Mouse (Mus musculus): ENCODE measurements at regions not wholly inside any gene's neighbourhood (a gene's known extent, or its start where the extent isn't known, plus 50 kb on each side); places are given as distances from the start of the nearest gene placed in this dataset.

- Histone ChIP-seq H3K36me3 (no peaks in the 10 kb centered on the region), H3K4me3 (no peak overlapping the region), H3K27ac (replicated peaks) (no peak overlapping the region), H3K9me3 (replicated peaks) (no peaks in the 10 kb centered on the region), H3K4me1 (no peaks in the 10 kb centered on the region), H3K27me3 (ENCODE audit: low read depth, poor library complexity, severe bottlenecking) (no peaks in the 10 kb centered on the region)
- no peak for DNase-seq (ENCODE audit: low spot score)
- WGBS, result 81% methylated on average over 3 of the region's 3 CpGs
Measured at GRCm38 (mm10) chr5:51099902-51100301, 467.6 kb downstream of the Ppargc1a start.

GRCm38 (mm10) chr5:51072674-51073468 is 494.7 kb downstream of the Ppargc1a start:
- Histone ChIP-seq H3K27ac (replicated peaks) (no peak overlapping the region), H3K27me3 (ENCODE audit: low read depth, poor library complexity, severe bottlenecking) (no peaks in the 10 kb centered on the region), H3K4me3 (no peak overlapping the region), H3K4me1 (no peaks in the 10 kb centered on the region), H3K36me3 (no peaks in the 10 kb centered on the region), H3K9me3 (replicated peaks) (no peaks in the 10 kb centered on the region)
- 89% methylated on average over 8 of the region's 8 CpGs for WGBS
- DNase-seq (ENCODE audit: low spot score), result no peak

- Histone ChIP-seq H3K9me3 (replicated peaks) (no peaks in the 10 kb centered on the region), H3K4me1 (no peaks in the 10 kb centered on the region), H3K27me3 (ENCODE audit: low read depth, poor library complexity, severe bottlenecking) (no peaks in the 10 kb centered on the region), H3K27ac (replicated peaks) (no peak overlapping the region), H3K4me3 (no peak overlapping the region), H3K36me3 (no peaks in the 10 kb centered on the region)
- no peak for DNase-seq (ENCODE audit: low spot score)
- WGBS, result 87% methylated on average over 2 of the region's 2 CpGs
Measured at GRCm38 (mm10) chr5:51072146-51072545, 495.4 kb downstream of the Ppargc1a start.

- no peaks in the 10 kb centered on the region for H3K36me3 ChIP-seq
- DNase-seq (ENCODE audit: low spot score), result no peak
- H3K4me1 ChIP-seq, result no peaks in the 10 kb centered on the region
- no peak overlapping the region for H3K4me3 ChIP-seq
- no peaks in the 10 kb centered on the region for H3K27me3 ChIP-seq (ENCODE audit: low read depth, poor library complexity, severe bottlenecking)
- H3K27ac ChIP-seq (replicated peaks), result no peak overlapping the region
- WGBS, result 67% methylated on average over 1 of the region's 1 CpGs
- H3K9me3 ChIP-seq (replicated peaks), result no peaks in the 10 kb centered on the region
Measured at GRCm38 (mm10) chr5:51069668-51070067, 497.9 kb downstream of the Ppargc1a start.

- Histone ChIP-seq H3K4me1 (no peaks in the 10 kb centered on the region), H3K4me3 (no peak overlapping the region), H3K9me3 (replicated peaks) (no peaks in the 10 kb centered on the region), H3K27ac (replicated peaks) (no peak overlapping the region), H3K36me3 (no peaks in the 10 kb centered on the region), H3K27me3 (ENCODE audit: low read depth, poor library complexity, severe bottlenecking) (no peaks in the 10 kb centered on the region)
- WGBS, result 86% methylated on average over 2 of the region's 2 CpGs
- DNase-seq (ENCODE audit: low spot score), result no peak
Measured at GRCm38 (mm10) chr5:51045872-51046271, 521.7 kb downstream of the Ppargc1a start.

GRCm38 (mm10) chr5:51041541-51042217 is 525.8 kb downstream of the Ppargc1a start:
- Histone ChIP-seq H3K9me3 (replicated peaks) (no peaks in the 10 kb centered on the region), H3K27me3 (ENCODE audit: low read depth, poor library complexity, severe bottlenecking) (no peaks in the 10 kb centered on the region), H3K4me1 (no peaks in the 10 kb centered on the region), H3K36me3 (no peaks in the 10 kb centered on the region), H3K4me3 (no peak overlapping the region), H3K27ac (replicated peaks) (no peak overlapping the region)
- DNase-seq (ENCODE audit: low spot score), result no peak
- WGBS, result 91% methylated on average over 6 of the region's 6 CpGs

- H3K4me1 ChIP-seq, result no peaks in the 10 kb centered on the region
- H3K9me3 ChIP-seq (replicated peaks), result no peaks in the 10 kb centered on the region
- no peak overlapping the region for H3K27ac ChIP-seq (replicated peaks)
- H3K4me3 ChIP-seq, result no peak overlapping the region
- no peaks in the 10 kb centered on the region for H3K27me3 ChIP-seq (ENCODE audit: low read depth, poor library complexity, severe bottlenecking)
- WGBS, result 78% methylated on average over 6 of the region's 6 CpGs
- DNase-seq (ENCODE audit: low spot score), result no peak
- H3K36me3 ChIP-seq, result no peaks in the 10 kb centered on the region
Measured at GRCm38 (mm10) chr5:51040926-51041325, 526.6 kb downstream of the Ppargc1a start.

GRCm38 (mm10) chr5:51040463-51040862 is 527.1 kb downstream of the Ppargc1a start:
- no peak for DNase-seq (ENCODE audit: low spot score)
- Histone ChIP-seq H3K4me3 (no peak overlapping the region), H3K27me3 (ENCODE audit: low read depth, poor library complexity, severe bottlenecking) (no peaks in the 10 kb centered on the region), H3K27ac (replicated peaks) (no peak overlapping the region), H3K36me3 (no peaks in the 10 kb centered on the region), H3K4me1 (no peaks in the 10 kb centered on the region), H3K9me3 (replicated peaks) (no peaks in the 10 kb centered on the region)
- WGBS, result 86% methylated on average over 6 of the region's 6 CpGs

GRCm38 (mm10) chr5:51039713-51040178 is 527.8 kb downstream of the Ppargc1a start:
- WGBS, result 85% methylated on average over 5 of the region's 5 CpGs
- DNase-seq (ENCODE audit: low spot score), result no peak
- Histone ChIP-seq H3K4me3 (no peak overlapping the region), H3K27me3 (ENCODE audit: low read depth, poor library complexity, severe bottlenecking) (no peaks in the 10 kb centered on the region), H3K9me3 (replicated peaks) (no peaks in the 10 kb centered on the region), H3K36me3 (no peaks in the 10 kb centered on the region), H3K27ac (replicated peaks) (no peak overlapping the region), H3K4me1 (no peaks in the 10 kb centered on the region)

GRCm38 (mm10) chr5:51036450-51036990 is 531.0 kb downstream of the Ppargc1a start:
- 83% methylated on average over 2 of the region's 2 CpGs for WGBS
- H3K4me3 ChIP-seq, result no peak overlapping the region
- DNase-seq (ENCODE audit: low spot score), result no peak
- no peaks in the 10 kb centered on the region for H3K9me3 ChIP-seq (replicated peaks)
- no peaks in the 10 kb centered on the region for H3K36me3 ChIP-seq
- H3K27ac ChIP-seq (replicated peaks), result no peak overlapping the region
- no peaks in the 10 kb centered on the region for H3K27me3 ChIP-seq (ENCODE audit: low read depth, poor library complexity, severe bottlenecking)
- no peaks in the 10 kb centered on the region for H3K4me1 ChIP-seq

- Histone ChIP-seq H3K4me3 (no peak overlapping the region), H3K27me3 (ENCODE audit: low read depth, poor library complexity, severe bottlenecking) (no peaks in the 10 kb centered on the region), H3K27ac (replicated peaks) (no peak overlapping the region), H3K9me3 (replicated peaks) (no peaks in the 10 kb centered on the region), H3K36me3 (no peaks in the 10 kb centered on the region), H3K4me1 (no peaks in the 10 kb centered on the region)
- no peak for DNase-seq (ENCODE audit: low spot score)
- 88% methylated on average over 4 of the region's 4 CpGs for WGBS
Measured at GRCm38 (mm10) chr5:51028966-51029365, 538.6 kb downstream of the Ppargc1a start.

GRCm38 (mm10) chr5:50990822-50991537 is 576.5 kb downstream of the Ppargc1a start:
- no peak for DNase-seq (ENCODE audit: low spot score)
- no peaks in the 10 kb centered on the region for H3K4me1 ChIP-seq
- H3K27me3 ChIP-seq (ENCODE audit: low read depth, poor library complexity, severe bottlenecking), result no peaks in the 10 kb centered on the region
- no peak overlapping the region for H3K27ac ChIP-seq (replicated peaks)
- 93% methylated on average over 2 of the region's 2 CpGs for WGBS
- no peaks in the 10 kb centered on the region for H3K36me3 ChIP-seq
- H3K9me3 ChIP-seq (replicated peaks), result no peaks in the 10 kb centered on the region
- no peak overlapping the region for H3K4me3 ChIP-seq

All from midbrain, embryonic 10.5 days (tissue).